Mouse (Mus musculus): ENCODE measurements around the gene Usp53. TPM values are rescaled to one million over a fixed set of nuclear protein-coding genes. Genes with fewer than 3 reads are reported as not detected.
A peak's percentile ranks its signal among the peaks of the same experiment; 100 is the strongest.

Usp53 gene
- polyA plus RNA-seq, 1 experiment, result 1.3 TPM

GRCm38 (mm10) chr3:122915493-122915892 is 68.8 kb downstream of the Usp53 start:
- Histone ChIP-seq H3K27me3 (ENCODE audit: control insufficient read depth, insufficient read depth, low read length) (no peaks in the 10 kb centered on the region), H3K4me1 (ENCODE audit: control insufficient read depth, insufficient read depth, insufficient read length, low read length) (0 out of 2 replicates have a peak, but pooled peaks cover 2% of the 10 kb centered on the region), H3K4me3 (ENCODE audit: low read depth, low read length) (no peak overlapping the region), H3K27ac (ENCODE audit: insufficient read depth, low read depth, low read length) (no peak overlapping the region), H3K36me3 (ENCODE audit: control insufficient read depth, insufficient read depth, low read length) (no peaks in the 10 kb centered on the region)
- WGBS, result 79% methylated on average over 5 of the region's 5 CpGs
- TF ChIP-seq CTCF (IDR thresholded peaks at IDR 0.05; ENCODE audit: extremely low read depth, insufficient read length, insufficient replicate concordance, low read depth, low read length) (no peak), POLR2A (IDR thresholded peaks at IDR 0.05; ENCODE audit: low read depth, low read length) (no peak)

GRCm38 (mm10) chr3:122907841-122908240 is 76.5 kb downstream of the Usp53 start:
- TF ChIP-seq CTCF (IDR thresholded peaks at IDR 0.05; ENCODE audit: extremely low read depth, insufficient read length, insufficient replicate concordance, low read depth, low read length), result no peak
- no peak for TF ChIP-seq POLR2A (IDR thresholded peaks at IDR 0.05; ENCODE audit: low read depth, low read length)
- no peak overlapping the region for H3K27ac ChIP-seq (ENCODE audit: insufficient read depth, low read depth, low read length)
- no peaks in the 10 kb centered on the region for H3K36me3 ChIP-seq (ENCODE audit: control insufficient read depth, insufficient read depth, low read length)
- no peaks in the 10 kb centered on the region for H3K4me1 ChIP-seq (ENCODE audit: control insufficient read depth, insufficient read depth, insufficient read length, low read length)
- 88% methylated on average over 2 of the region's 2 CpGs for WGBS
- no peaks in the 10 kb centered on the region for H3K27me3 ChIP-seq (ENCODE audit: control insufficient read depth, insufficient read depth, low read length)
- no peak overlapping the region for H3K4me3 ChIP-seq (ENCODE audit: low read depth, low read length)

DNA sequence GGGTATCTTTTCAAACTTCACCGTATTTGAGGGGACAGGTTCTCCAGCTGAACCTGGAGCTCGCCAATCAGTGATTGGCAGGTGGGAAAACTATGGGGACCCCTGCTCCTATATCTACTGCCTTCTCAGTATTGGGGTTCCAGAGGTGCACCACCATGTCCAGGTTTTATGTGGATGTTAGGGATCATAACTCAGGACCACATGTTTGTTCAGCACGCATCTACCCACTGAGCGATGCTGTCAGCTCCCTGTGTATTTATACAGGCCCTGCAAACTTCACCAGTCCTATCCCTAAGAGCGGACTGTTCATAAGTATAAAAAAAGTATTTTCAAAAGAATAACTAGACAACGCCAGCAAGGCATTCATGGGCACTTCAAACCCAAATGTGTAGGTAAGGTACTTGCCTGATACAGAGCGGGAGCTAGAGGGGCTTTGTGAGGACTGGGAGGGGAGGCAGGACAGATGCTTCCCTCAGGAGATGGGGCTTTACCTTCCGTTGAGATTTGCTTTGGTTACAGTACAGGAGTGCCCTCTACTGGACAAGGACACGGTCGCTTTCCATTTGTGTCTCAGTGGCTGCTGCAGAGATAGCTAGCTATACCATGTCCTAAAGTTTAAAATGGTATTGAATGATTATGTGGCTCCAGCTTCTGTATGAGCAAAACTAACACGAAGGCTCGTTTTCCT is 80.4 kb downstream of the Usp53 start:
- Histone ChIP-seq H3K27me3 (ENCODE audit: control insufficient read depth, insufficient read depth, low read length) (no peaks in the 10 kb centered on the region), H3K36me3 (ENCODE audit: control insufficient read depth, insufficient read depth, low read length) (peaks cover 4% of the 10 kb centered on the region; the same call in 1 of the 2 replicates), H3K27ac (ENCODE audit: insufficient read depth, low read depth, low read length) (no peak overlapping the region), H3K4me1 (ENCODE audit: control insufficient read depth, insufficient read depth, insufficient read length, low read length) (no peaks in the 10 kb centered on the region), H3K4me3 (ENCODE audit: low read depth, low read length) (no peak overlapping the region)
- 37% methylated on average over 12 of the region's 12 CpGs for WGBS
- no peak for TF ChIP-seq POLR2A (IDR thresholded peaks at IDR 0.05; ENCODE audit: low read depth, low read length)
- TF ChIP-seq CTCF (IDR thresholded peaks at IDR 0.05; ENCODE audit: extremely low read depth, insufficient read length, insufficient replicate concordance, low read depth, low read length), result peak; percentile 70; the same call in 1 of the 2 replicates

DNA sequence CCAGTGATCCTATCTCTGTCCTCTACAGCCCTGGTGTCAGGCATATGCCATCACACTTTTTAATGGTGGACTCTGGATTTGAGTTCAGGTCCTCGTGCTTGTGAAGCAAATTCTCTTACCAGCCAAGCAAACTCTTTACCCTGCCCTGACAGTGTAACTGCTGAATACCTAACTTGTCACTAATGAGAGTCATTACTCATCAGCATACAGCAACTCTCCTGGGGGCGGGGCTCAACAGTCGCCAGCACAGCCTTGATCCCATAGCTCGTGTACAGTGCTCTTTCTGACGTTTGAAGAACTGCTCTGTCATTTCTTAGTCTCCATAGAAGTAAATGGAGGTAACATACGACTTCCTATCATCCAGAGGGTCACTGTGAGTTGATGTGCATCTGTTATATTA is 86.1 kb downstream of the Usp53 start:
- WGBS, result 35% methylated on average over 6 of the region's 6 CpGs
- no peaks in the 10 kb centered on the region for H3K4me1 ChIP-seq (ENCODE audit: control insufficient read depth, insufficient read depth, insufficient read length, low read length)
- H3K27ac ChIP-seq (ENCODE audit: insufficient read depth, low read depth, low read length), result peak overlapping the region; percentile 21; the same call in 1 of the 2 replicates
- peaks cover 27% of the 10 kb centered on the region for H3K36me3 ChIP-seq (ENCODE audit: control insufficient read depth, insufficient read depth, low read length)
- TF ChIP-seq POLR2A (IDR thresholded peaks at IDR 0.05; ENCODE audit: low read depth, low read length) (no peak), CTCF (IDR thresholded peaks at IDR 0.05; ENCODE audit: extremely low read depth, insufficient read length, insufficient replicate concordance, low read depth, low read length) (no peak)
- H3K27me3 ChIP-seq (ENCODE audit: control insufficient read depth, insufficient read depth, low read length), result no peaks in the 10 kb centered on the region
- peak overlapping the region; percentile 21; the same call in 1 of the 2 replicates for H3K4me3 ChIP-seq (ENCODE audit: low read depth, low read length)

DNA sequence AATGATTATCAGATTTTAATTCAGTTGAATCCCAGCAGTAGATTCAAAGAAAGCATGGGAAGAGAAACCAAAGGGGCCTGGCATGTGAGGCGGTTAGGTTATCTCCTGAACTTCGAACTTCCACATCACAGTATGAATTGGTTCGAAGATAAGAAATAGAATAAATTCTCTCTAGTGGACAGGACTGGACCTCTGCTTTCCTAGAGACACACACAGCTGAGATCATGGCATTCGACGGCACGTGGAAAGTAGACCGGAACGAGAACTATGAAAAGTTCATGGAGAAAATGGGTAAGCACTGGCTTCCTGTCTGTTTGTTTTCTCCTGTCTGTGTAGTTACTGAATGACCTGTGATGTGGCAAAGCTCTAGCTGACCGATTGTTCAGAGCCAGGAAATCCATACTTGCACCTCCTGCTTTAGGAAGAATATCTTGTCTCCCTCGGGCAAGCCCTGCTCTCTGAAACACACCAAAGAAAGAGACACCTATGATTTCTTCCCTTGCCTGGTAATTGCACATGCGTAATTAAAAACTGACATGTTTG is 89.0 kb downstream of the Usp53 start:
- WGBS, result 30% methylated on average over 11 of the region's 11 CpGs
- Histone ChIP-seq H3K4me1 (ENCODE audit: control insufficient read depth, insufficient read depth, insufficient read length, low read length) (peaks cover 4% of the 10 kb centered on the region; the same call in 1 of the 2 replicates), H3K36me3 (ENCODE audit: control insufficient read depth, insufficient read depth, low read length) (peaks cover 27% of the 10 kb centered on the region), H3K27ac (ENCODE audit: insufficient read depth, low read depth, low read length) (peak overlapping the region; percentile 94), H3K27me3 (ENCODE audit: control insufficient read depth, insufficient read depth, low read length) (no peaks in the 10 kb centered on the region), H3K4me3 (ENCODE audit: low read depth, low read length) (peak overlapping the region; percentile 43; the same call in 1 of the 2 replicates)
- TF ChIP-seq CTCF (IDR thresholded peaks at IDR 0.05; ENCODE audit: extremely low read depth, insufficient read length, insufficient replicate concordance, low read depth, low read length) (no peak), POLR2A (IDR thresholded peaks at IDR 0.05; ENCODE audit: low read depth, low read length) (peak; percentile 67; the same call in 1 of the 2 replicates)

GRCm38 (mm10) chr3:122894772-122895171 is 89.5 kb downstream of the Usp53 start, which contains the start of gene Fabp2:
TSS of gene Fabp2 (plus strand) at chr3:122895072.
- H3K27me3 ChIP-seq (ENCODE audit: control insufficient read depth, insufficient read depth, low read length), result no peaks in the 10 kb centered on the region
- TF ChIP-seq POLR2A (IDR thresholded peaks at IDR 0.05; ENCODE audit: low read depth, low read length) (no peak), CTCF (IDR thresholded peaks at IDR 0.05; ENCODE audit: extremely low read depth, insufficient read length, insufficient replicate concordance, low read depth, low read length) (no peak)
- H3K27ac ChIP-seq (ENCODE audit: insufficient read depth, low read depth, low read length), result peak within 1 kb of the TSS; percentile 94
- peak within 1 kb of the TSS; percentile 43; the same call in 1 of the 2 replicates for H3K4me3 ChIP-seq (ENCODE audit: low read depth, low read length)
- peaks cover 27% of the 10 kb centered on the region for H3K36me3 ChIP-seq (ENCODE audit: control insufficient read depth, insufficient read depth, low read length)
- peaks cover 4% of the 10 kb centered on the region; the same call in 1 of the 2 replicates for H3K4me1 ChIP-seq (ENCODE audit: control insufficient read depth, insufficient read depth, insufficient read length, low read length)
- 31% methylated on average over 3 of the region's 3 CpGs for WGBS

GRCm38 (mm10) chr3:122888371-122888819 is 95.9 kb downstream of the Usp53 start:
- TF ChIP-seq POLR2A (IDR thresholded peaks at IDR 0.05; ENCODE audit: low read depth, low read length) (no peak), CTCF (IDR thresholded peaks at IDR 0.05; ENCODE audit: extremely low read depth, insufficient read length, insufficient replicate concordance, low read depth, low read length) (no peak)
- Histone ChIP-seq H3K4me1 (ENCODE audit: control insufficient read depth, insufficient read depth, insufficient read length, low read length) (peaks cover 17% of the 10 kb centered on the region; the same call in 1 of the 2 replicates), H3K4me3 (ENCODE audit: low read depth, low read length) (no peak overlapping the region), H3K27ac (ENCODE audit: insufficient read depth, low read depth, low read length) (peak overlapping the region; percentile 93), H3K27me3 (ENCODE audit: control insufficient read depth, insufficient read depth, low read length) (no peaks in the 10 kb centered on the region), H3K36me3 (ENCODE audit: control insufficient read depth, insufficient read depth, low read length) (no peaks in the 10 kb centered on the region)
- 14% methylated on average over 5 of the region's 5 CpGs for WGBS
